Mouse (Mus musculus) stomach, postnatal 0 days (tissue): ENCODE results near the gene Pdlim1.

Experiments
- CTCF ChIP-seq: IDR thresholded peaks from 2 replicates; pipeline ENCODE4 v1.5.1; 2016; ENCODE audit warnings: antibody characterized with exemption, low read depth, mild to moderate bottlenecking, moderate library complexity
- EP300 ChIP-seq: optimal IDR thresholded peaks from 2 replicates; pipeline ENCODE3; 2016; ENCODE audit warnings: antibody characterized with exemption

DNA sequence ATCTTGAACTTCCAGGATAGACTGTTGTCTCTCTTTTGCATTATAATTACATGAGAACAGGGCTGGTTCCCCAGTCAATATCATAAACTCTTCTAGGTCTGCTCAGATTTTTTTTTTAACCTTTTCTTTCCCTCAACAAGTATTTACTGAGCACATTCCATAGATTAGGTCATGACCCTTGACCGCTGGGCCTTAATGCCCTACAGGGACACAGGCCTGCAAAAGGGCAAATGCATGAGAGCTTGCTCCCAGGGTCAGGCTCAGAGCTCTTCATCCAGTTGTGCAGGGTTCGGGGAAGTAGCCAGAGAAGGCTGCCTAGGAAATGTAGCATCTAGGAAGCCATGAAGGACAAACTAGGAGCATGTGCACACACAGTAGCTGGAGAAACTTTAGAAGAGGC is 35.0 kb upstream of the Pdlim1 start:
- TF ChIP-seq CTCF (no peak), EP300 (no peak)
